Mouse (Mus musculus) midbrain, embryonic 16.5 days (tissue): ENCODE results near the gene Gm14085. TPM values are rescaled to one million over a fixed set of nuclear protein-coding genes. Genes with fewer than 3 reads are reported as not detected.

Source experiments
- ATAC-seq: fragments of 200-750 bp; cut with Nextera tagmentation; 2 replicates; pipeline ENCODE4 v1.8.0; 2017; ENCODE audit warnings: moderate TSS enrichment
- H3K27ac ChIP-seq: fragments of 300-500 bp; sonication (generic); 2 replicates; pipeline ENCODE4 v1.5.1; 2014; ENCODE audit warnings: mild to moderate bottlenecking, low read length, mixed read lengths
- H3K27me3 ChIP-seq: fragments of 300-500 bp; sonication (generic); 2 replicates; pipeline ENCODE4 v1.6.1; 2014; ENCODE audit warnings: low read depth, low read length, mixed read lengths; ENCODE audit not compliant: control insufficient read depth, insufficient read depth
- H3K36me3 ChIP-seq: fragments of 300-500 bp; sonication (generic); 2 replicates; pipeline ENCODE4 v1.6.1; 2014; ENCODE audit warnings: mild to moderate bottlenecking, low read length, moderate library complexity, mixed read lengths; ENCODE audit not compliant: control insufficient read depth, insufficient read depth
- H3K4me1 ChIP-seq: fragments of 300-500 bp; sonication (generic); 2 replicates; pipeline ENCODE4 v1.6.1; 2014; ENCODE audit warnings: mild to moderate bottlenecking, low read length, mixed read lengths; ENCODE audit not compliant: control insufficient read depth, insufficient read depth
- H3K4me2 ChIP-seq: fragments of 300-500 bp; sonication (generic); 2 replicates; pipeline ENCODE4 v1.6.1; 2014; ENCODE audit warnings: mild to moderate bottlenecking, low read length, mixed read lengths
- H3K4me3 ChIP-seq: fragments of 300-500 bp; sonication (generic); 2 replicates; pipeline ENCODE4 v1.5.1; 2014; ENCODE audit warnings: low read depth, mild to moderate bottlenecking, low read length, moderate library complexity, mixed read lengths
- H3K9ac ChIP-seq: fragments of 300-500 bp; sonication (generic); 2 replicates; pipeline ENCODE4 v1.6.1; 2014; ENCODE audit warnings: low read depth, low read length, mixed read lengths
- H3K9me3 ChIP-seq: fragments of 300-500 bp; sonication (generic); replicated peaks from 2 replicates; pipeline ENCODE4 v1.6.1; 2014; ENCODE audit warnings: mild to moderate bottlenecking, low read length, mixed read lengths; ENCODE audit not compliant: control insufficient read depth, poor library complexity, severe bottlenecking
- WGBS: fragments of 180-500 bp; shearing (Covaris S2); extraction: QIAGEN DNeasy Blood & Tissue Kit; methylation state at CpG from one replicate; pipeline ENCODE4 v1.1.7; 2014; 5-methylcytosine and 5-hydroxymethylcytosine counted together
- polyA plus RNA-seq: library from polyadenylated mRNA; unstranded; fragments of >200 nt; fragmentation: Nextera tagmentation; extraction: Ambion mirVana; gene quantifications from 2 replicates; pipeline ENCODE4 v1.2.1, GENCODE M21; 2015

Gm14085 gene
- polyA plus RNA-seq, 1 experiment from 2014 or later, result 0.06 TPM

GRCm38 (mm10) chr2:122532136-122532801 is 47.5 kb downstream of the Gm14085 start:
- WGBS, result 43% methylated on average over 2 of the region's 2 CpGs
- no peaks in the 10 kb centered on the region for H3K9me3 ChIP-seq
- H3K27ac ChIP-seq, result peak overlapping the region; percentile 61
- H3K4me1 ChIP-seq, result no peaks in the 10 kb centered on the region
- peak; percentile 88 for ATAC-seq
- no peaks in the 10 kb centered on the region for H3K27me3 ChIP-seq
- no peak overlapping the region for H3K4me3 ChIP-seq
- H3K9ac ChIP-seq, result no peak overlapping the region
- H3K36me3 ChIP-seq, result no peaks in the 10 kb centered on the region
- no peak overlapping the region for H3K4me2 ChIP-seq

DNA sequence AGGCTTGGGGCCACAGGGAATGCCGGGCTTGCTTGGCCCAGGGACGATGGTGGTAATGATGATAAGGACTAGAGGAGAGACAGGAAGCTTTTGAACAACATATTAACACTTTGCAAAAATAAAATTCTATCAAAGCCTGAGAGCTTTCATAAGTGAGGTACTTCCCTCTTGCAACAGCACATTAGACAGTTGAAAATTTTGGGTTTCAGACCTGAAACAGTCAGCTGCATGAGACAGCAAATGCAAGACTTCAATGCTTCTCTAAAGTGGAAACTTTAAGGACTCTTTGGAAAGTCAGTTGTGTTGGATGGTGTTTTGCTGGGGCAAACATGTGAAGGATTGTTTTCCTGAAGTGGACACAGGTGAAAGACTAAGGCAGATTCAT is 48.1 kb downstream of the Gm14085 start:
- H3K9ac ChIP-seq, result no peak overlapping the region

DNA sequence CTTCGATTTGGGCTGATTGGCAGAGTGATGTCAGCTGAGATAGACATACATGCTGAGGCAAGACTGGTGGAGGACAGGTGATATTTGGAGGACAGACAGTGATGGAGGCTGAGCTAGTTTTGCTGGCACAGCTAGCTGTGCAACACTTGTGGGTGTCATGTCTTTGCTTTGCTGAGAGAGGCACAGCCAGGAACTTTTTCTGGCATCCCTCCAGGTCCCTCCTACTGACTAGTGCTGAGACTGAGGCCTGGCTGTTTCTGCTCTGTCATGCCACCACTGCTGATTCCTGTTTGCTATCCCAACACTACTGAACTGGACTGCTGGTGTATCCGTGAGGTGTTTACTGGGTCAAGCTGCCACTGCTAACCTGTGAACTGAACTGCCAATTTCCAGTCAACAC is 48.6 kb downstream of the Gm14085 start:
- Histone ChIP-seq H3K9ac (no peak overlapping the region), H3K4me1 (no peaks in the 10 kb centered on the region), H3K27me3 (no peaks in the 10 kb centered on the region), H3K4me3 (no peak overlapping the region), H3K4me2 (no peak overlapping the region), H3K36me3 (no peaks in the 10 kb centered on the region), H3K27ac (no peak overlapping the region), H3K9me3 (no peaks in the 10 kb centered on the region)
- WGBS, result 89% methylated on average over 2 of the region's 2 CpGs
- ATAC-seq, result no peak

More for the DNA sequence above, 48.1 kb downstream of the Gm14085 start:
- H3K27me3 ChIP-seq, result no peaks in the 10 kb centered on the region
- H3K36me3 ChIP-seq, result no peaks in the 10 kb centered on the region
- no peak overlapping the region for H3K27ac ChIP-seq
- ATAC-seq, result no peak
- H3K4me2 ChIP-seq, result no peak overlapping the region
- WGBS, result 93% methylated on average over 2 of the region's 2 CpGs
- H3K9me3 ChIP-seq, result no peaks in the 10 kb centered on the region
- H3K4me3 ChIP-seq, result no peak overlapping the region
- H3K4me1 ChIP-seq, result no peaks in the 10 kb centered on the region

DNA sequence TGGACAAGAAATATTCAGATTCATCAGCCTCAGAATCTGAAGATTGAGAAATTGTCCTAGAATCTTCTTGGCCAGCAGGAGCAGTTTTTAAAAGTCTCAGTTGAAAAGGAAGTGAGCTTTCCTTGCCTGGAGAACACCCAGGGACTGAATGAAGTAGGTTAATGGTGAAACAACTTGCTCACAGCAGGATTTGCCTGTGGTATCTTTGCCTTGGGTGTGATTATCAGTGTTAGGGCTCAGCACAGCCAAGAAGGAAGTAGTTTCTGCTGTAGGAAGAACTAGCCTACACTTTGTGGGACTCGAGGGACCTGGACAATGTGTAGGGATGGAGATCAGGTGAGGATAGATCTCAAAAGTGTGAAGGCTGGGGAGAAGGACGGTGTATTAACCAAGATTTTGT is 49.9 kb downstream of the Gm14085 start:
- WGBS, result 88% methylated on average over 2 of the region's 2 CpGs
- no peak for ATAC-seq
- Histone ChIP-seq H3K4me3 (no peak overlapping the region), H3K9me3 (no peaks in the 10 kb centered on the region), H3K27me3 (no peaks in the 10 kb centered on the region), H3K4me1 (no peaks in the 10 kb centered on the region), H3K36me3 (no peaks in the 10 kb centered on the region), H3K4me2 (no peak overlapping the region), H3K9ac (no peak overlapping the region), H3K27ac (no peak overlapping the region)

DNA sequence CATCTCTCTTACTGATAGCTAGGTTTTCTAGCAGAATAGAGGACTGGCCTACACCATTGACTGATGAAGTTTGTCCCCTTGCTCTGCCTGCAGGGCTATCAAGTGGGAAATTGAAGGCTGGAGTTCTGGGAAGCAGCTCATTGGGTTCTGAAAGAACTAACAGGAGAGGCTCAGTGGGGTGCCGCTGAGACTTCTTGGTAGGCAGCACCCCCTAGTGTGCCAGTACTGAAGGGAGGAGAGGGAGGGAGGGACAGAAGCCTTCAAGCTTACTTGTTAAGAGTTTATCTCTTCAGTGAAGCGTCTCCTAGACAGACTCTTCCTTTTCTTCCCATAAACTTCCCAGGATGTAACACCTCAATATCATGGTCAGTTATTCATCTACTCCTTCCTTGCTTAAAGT is 73.6 kb downstream of the Gm14085 start:
- Histone ChIP-seq H3K27ac (no peak overlapping the region), H3K4me1 (no peaks in the 10 kb centered on the region), H3K9ac (no peak overlapping the region), H3K9me3 (0 out of 2 replicates have a peak, but pooled peaks cover 2% of the 10 kb centered on the region), H3K4me2 (no peak overlapping the region), H3K36me3 (no peaks in the 10 kb centered on the region), H3K27me3 (no peaks in the 10 kb centered on the region), H3K4me3 (no peak overlapping the region)
- no peak for ATAC-seq
- WGBS, result 28% methylated on average over 2 of the region's 2 CpGs

DNA sequence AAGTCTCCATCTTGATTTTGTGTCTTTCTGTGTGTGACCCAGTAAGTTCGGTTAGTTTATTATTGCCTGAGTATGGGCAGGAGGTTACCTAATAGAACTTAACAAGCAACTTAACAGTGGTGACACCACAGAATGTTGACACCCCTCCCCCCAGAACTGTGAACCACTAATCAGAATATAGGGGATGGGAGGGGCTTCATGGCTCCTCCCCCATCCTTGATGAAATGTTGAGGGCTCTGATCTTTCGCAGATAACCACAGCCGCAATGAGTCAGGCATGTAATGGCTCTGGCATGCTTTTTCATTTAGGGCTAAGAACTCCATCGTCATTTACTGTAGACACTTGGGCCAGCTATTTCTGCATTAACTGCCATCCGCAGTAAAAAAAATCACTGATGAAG is 76.5 kb downstream of the Gm14085 start:
- H3K9ac ChIP-seq, result no peak overlapping the region
- WGBS, result 95% methylated on average over 5 of the region's 5 CpGs

GRCm38 (mm10) chr2:122562251-122562650 is 77.5 kb downstream of the Gm14085 start:
- no peak overlapping the region for H3K27ac ChIP-seq
- no peaks in the 10 kb centered on the region for H3K4me1 ChIP-seq
- no peak overlapping the region for H3K4me2 ChIP-seq
- H3K9ac ChIP-seq, result no peak overlapping the region
- 91% methylated on average over 1 of the region's 1 CpGs for WGBS
- no peaks in the 10 kb centered on the region for H3K27me3 ChIP-seq
- no peak for ATAC-seq
- no peaks in the 10 kb centered on the region for H3K36me3 ChIP-seq
- H3K4me3 ChIP-seq, result no peak overlapping the region
- H3K9me3 ChIP-seq, result 0 out of 2 replicates have a peak, but pooled peaks cover 2% of the 10 kb centered on the region

More for the DNA sequence above, 76.5 kb downstream of the Gm14085 start:
- Histone ChIP-seq H3K27ac (no peak overlapping the region), H3K4me1 (no peaks in the 10 kb centered on the region), H3K9me3 (0 out of 2 replicates have a peak, but pooled peaks cover 2% of the 10 kb centered on the region), H3K36me3 (no peaks in the 10 kb centered on the region), H3K4me2 (no peak overlapping the region), H3K4me3 (no peak overlapping the region), H3K27me3 (no peaks in the 10 kb centered on the region)
- no peak for ATAC-seq

DNA sequence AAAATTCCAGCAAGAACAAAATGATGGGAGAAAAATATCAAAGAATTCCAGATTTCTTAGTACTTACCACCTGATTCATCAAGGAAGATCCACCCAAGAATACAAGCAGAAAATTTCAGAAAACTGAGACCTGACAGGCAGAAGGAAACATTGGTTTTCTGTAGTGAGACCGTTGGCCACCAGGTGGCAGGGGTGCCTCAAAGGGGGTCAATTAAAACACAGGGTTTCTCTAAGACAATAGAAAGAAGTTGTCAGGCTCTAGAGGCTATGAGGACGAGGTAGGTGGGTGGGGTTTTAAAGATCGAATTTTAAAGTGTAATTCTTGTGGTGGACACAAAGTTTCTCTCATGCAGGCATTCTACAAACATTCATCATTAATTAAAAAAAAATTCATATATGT is 84.7 kb downstream of the Gm14085 start:
- no peaks in the 10 kb centered on the region for H3K27me3 ChIP-seq
- H3K9ac ChIP-seq, result no peak overlapping the region
- 13% methylated on average over 3 of the region's 3 CpGs for WGBS
- H3K27ac ChIP-seq, result no peak overlapping the region
- no peak for ATAC-seq
- no peak overlapping the region for H3K4me3 ChIP-seq
- H3K4me1 ChIP-seq, result no peaks in the 10 kb centered on the region
- no peaks in the 10 kb centered on the region for H3K36me3 ChIP-seq
- H3K9me3 ChIP-seq, result no peaks in the 10 kb centered on the region
- no peak overlapping the region for H3K4me2 ChIP-seq

GRCm38 (mm10) chr2:122570430-122570829 is 85.7 kb downstream of the Gm14085 start:
- Histone ChIP-seq H3K4me3 (no peak overlapping the region), H3K27me3 (no peaks in the 10 kb centered on the region), H3K27ac (no peak overlapping the region), H3K9me3 (no peaks in the 10 kb centered on the region), H3K36me3 (no peaks in the 10 kb centered on the region), H3K9ac (no peak overlapping the region), H3K4me1 (no peaks in the 10 kb centered on the region), H3K4me2 (no peak overlapping the region)
- ATAC-seq, result no peak
- 79% methylated on average over 4 of the region's 4 CpGs for WGBS
